19 mouse cellular contexts compared by ENCODE assay signal in genomic region chr12:75524199-75524598, GRCm38 (mm10).
"Had no signal": no experiment of that assay in that cellular context is flagged by ENCODE, and none has a peak within 500 bp of the region (broad histone marks: within the 10 kb centered on the region; RNA-seq: fewer than 3 reads in every experiment).

No protein-coding gene starts in this region.

- H3K4me2 ChIP-seq: lung, embryonic 14.5 days; midbrain, embryonic 12.5 days; neural tube, embryonic 13.5 days; neural tube, embryonic 15.5 days had no signal

- H3K4me3 ChIP-seq: midbrain, embryonic 10.5 days; midbrain, embryonic 12.5 days; myocyte; neural tube, embryonic 13.5 days; neural tube, embryonic 15.5 days had no signal

- H3K27me3 ChIP-seq: midbrain, embryonic 12.5 days; neural tube, embryonic 13.5 days; neural tube, embryonic 15.5 days had no signal

- H3K27ac ChIP-seq: midbrain, embryonic 10.5 days; midbrain, embryonic 12.5 days; neural tube, embryonic 13.5 days; neural tube, embryonic 15.5 days had no signal

- H3K36me3 ChIP-seq: midbrain, embryonic 10.5 days; midbrain, embryonic 12.5 days; neural tube, embryonic 13.5 days; neural tube, embryonic 15.5 days had no signal

- ATAC-seq: midbrain, embryonic 16.5 days had no signal

- H3K9ac ChIP-seq: lung, embryonic 14.5 days; midbrain, embryonic 12.5 days; neural tube, embryonic 13.5 days; neural tube, embryonic 15.5 days had no signal

- H3K9me3 ChIP-seq: midbrain, embryonic 10.5 days; midbrain, embryonic 12.5 days; neural tube, embryonic 13.5 days; neural tube, embryonic 15.5 days had no signal

- DNase-seq: lung, adult 18-20 months; lung, embryonic 14.5 days; lung, postnatal 10 days; lung, postnatal 4 days; midbrain, embryonic 14.5 days; retina, postnatal 1 day; right cerebral cortex, adult 18-20 months; right cerebral cortex, postnatal 25 days; right cerebral cortex, postnatal 4 days; spleen, adult 18-20 months; thymus, adult 18-20 months; thymus, postnatal 14 days; thymus, postnatal 36 days had no signal
